Mouse (Mus musculus): ENCODE measurements at regions not wholly inside any gene's neighbourhood (a gene's known extent, or its start where the extent isn't known, plus 50 kb on each side); places are given as distances from the start of the nearest gene placed in this dataset.

GRCm38 (mm10) chr10:69045275-69045674 is 106.0 kb upstream of the Rhobtb1 start:
- DNase-seq: no peak

DNA sequence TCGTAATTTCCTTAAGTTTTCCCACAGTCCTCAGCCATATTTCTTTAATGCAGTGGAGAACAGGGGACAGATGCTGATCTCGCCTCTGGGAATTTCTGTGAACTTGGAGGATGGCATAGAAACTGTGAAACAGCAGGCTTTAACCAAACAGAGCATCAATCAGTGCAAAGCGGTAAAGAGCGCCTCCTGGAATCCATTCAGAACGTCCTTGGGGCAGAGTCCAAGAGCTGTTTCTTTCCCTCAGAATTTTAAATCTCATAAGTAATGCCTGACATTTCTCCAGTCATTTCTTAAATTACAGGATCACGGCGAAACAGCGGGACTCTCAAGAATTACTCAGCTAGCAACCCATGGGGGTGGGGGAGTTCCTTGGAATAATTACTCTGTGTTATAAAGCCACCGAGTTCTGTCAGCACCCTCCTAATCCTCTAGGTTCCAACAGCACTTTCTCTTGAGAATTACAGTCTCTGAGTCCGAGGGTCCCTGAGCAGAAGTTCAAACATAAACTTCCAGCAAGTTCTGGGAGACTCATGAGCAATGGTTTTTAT is 105.2 kb upstream of the Rhobtb1 start:
- DNase-seq: no peak

DNA sequence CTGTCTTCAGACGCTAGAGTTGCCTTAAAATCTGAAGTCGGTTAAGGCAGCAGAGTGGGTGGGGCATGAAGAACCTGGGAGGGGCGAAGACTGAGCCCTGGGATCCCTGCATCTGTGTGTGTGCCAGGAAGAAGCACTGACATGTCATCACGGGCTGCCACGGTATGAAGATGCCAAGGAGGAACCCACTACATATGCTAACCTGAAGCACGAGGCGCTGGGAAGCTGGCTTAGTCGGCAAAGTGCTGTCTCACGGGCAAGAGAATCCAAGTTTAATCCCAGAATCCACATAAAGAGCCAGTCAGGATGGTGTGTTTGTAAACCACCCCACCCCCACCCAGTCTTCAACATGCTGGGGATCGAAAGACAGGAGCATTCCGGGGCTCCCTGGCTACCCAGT is 73.2 kb upstream of the Rhobtb1 start:
- no peak for DNase-seq

DNA sequence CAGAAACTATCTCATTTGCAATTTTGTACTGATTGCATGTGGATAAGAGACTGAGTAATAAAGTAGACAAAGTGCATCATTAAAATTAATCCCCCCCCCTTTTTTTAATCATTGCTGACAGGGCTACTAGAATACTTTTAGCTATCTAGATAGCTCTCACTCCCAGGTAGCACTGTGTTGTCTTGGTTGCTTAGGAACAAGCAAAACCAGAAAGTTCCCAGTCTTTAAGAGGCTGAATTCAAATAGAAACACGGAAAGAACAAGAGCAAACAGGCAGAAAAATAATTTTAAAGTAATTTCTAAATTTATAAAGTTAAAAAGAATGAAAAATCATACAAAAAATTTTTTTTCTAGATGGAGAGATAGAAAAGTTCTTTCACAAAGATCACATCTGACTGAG is 65.0 kb upstream of the Rhobtb1 start:
- no peak for DNase-seq

DNA sequence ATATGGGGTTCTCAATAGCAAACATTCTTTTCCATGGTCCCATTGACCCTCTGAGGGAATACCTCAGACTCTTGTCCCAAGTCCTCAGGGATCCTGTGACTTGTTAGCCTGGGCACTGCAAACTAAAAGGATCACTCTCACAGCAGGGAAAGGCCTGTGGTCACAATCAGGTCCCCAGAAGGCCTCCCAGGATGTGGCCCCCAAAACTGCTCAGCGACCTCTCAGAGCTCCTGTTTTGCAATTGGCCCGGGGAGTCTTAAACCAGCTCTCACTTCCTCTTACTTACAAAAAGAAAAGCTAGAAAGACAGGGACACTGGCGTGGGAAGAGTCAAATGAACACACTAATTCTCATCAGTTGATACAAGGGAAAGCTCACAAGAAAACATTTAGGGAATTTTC is 59.4 kb upstream of the Rhobtb1 start:
- DNase-seq: no peak

- no peak for DNase-seq
These were observed 51.2 kb upstream of the Rhobtb1 start for GRCm38 (mm10) chr10:69100021-69100420.

- DNase-seq: peak; percentile 28
These were observed 50.5 kb upstream of the Rhobtb1 start for GRCm38 (mm10) chr10:69100742-69101141.

Data from right cerebral cortex, postnatal 4 days (tissue).